Mouse (Mus musculus) spleen, adult 2 months (tissue): Measurements from ENCODE around the gene Sigirr.

Experiments
- CTCF ChIP-seq: fragments of 200-500 bp; IDR thresholded peaks from 2 replicates; pipeline ENCODE4 v1.5.1; 2011; ENCODE audit warnings: mild to moderate bottlenecking, inconsistent platforms; ENCODE audit not compliant: insufficient read depth, insufficient read length, insufficient replicate concordance; ENCODE audit errors: extremely low read depth
- POLR2A ChIP-seq: fragments of 200-500 bp; IDR thresholded peaks from 2 replicates; pipeline ENCODE4 v1.6.1; 2011; ENCODE audit warnings: low read depth, low read length, inconsistent platforms

DNA sequence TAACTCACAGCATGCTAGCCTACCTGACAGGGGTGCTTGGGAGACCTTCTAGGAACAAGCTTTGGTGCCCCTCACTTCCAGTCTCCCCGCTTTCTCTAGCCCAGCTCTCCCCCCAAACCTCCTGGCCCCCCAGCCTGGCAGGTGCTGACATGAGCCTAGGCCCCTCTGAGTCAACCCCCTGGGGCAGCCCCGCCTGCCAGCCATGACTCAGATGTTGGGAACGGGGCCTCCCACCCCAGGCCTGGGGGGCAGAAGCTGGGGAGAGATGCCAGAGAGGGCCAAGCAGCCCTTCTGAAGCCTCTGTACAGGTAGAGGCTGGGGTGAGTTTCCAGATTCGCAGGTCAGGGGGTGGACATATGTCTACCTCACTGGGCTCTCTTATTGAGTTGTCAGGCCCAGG lies 21.5 kb downstream of the Sigirr start:
- no peak for TF ChIP-seq CTCF
- no peak for TF ChIP-seq POLR2A
